Mouse (Mus musculus) G1E (cell line): Measurements from ENCODE around the gene Hps1. TPM values are rescaled to one million over a fixed set of nuclear protein-coding genes. Genes with fewer than 3 reads are reported as not detected.

ENCODE experiments used
- ATAC-seq: 2 replicates; pipeline ENCODE4 v1.8.0; 2016; ENCODE audit warnings: mild to moderate bottlenecking; ENCODE audit not compliant: insufficient number of reproducible peaks, poor library complexity, low FRiP score, severe bottlenecking; ENCODE audit errors: extremely low read depth
- DNase-seq: peaks from one replicate; pipeline ENCODE4 v3.0.0; 2012; ENCODE audit warnings: low spot score
- H3K27me3 ChIP-seq: 2 replicates; pipeline ENCODE4 v1.6.1; 2012; ENCODE audit warnings: mild to moderate bottlenecking, low read length, inconsistent platforms; ENCODE audit not compliant: insufficient read depth
- H3K36me3 ChIP-seq: replicated peaks from 2 replicates; pipeline ENCODE3; 2012; ENCODE audit warnings: mild to moderate bottlenecking, inconsistent platforms
- H3K4me1 ChIP-seq: 2 replicates; pipeline ENCODE4 v1.6.1; 2012; ENCODE audit warnings: low read depth, low read length, inconsistent platforms, mixed read lengths; ENCODE audit not compliant: insufficient read depth
- H3K4me3 ChIP-seq: 2 replicates; pipeline ENCODE4 v1.5.1; 2012; ENCODE audit warnings: low read depth, mild to moderate bottlenecking, inconsistent platforms, low read length, moderate library complexity, mixed read lengths
- H3K9me3 ChIP-seq: replicated peaks from 2 replicates; pipeline ENCODE4 v1.6.1; 2012; ENCODE audit warnings: inconsistent platforms
- CTCF ChIP-seq: IDR thresholded peaks from 2 replicates; pipeline ENCODE4 v1.5.1; 2012; ENCODE audit warnings: low read depth, low read length, inconsistent platforms, mixed read lengths
- GATA1 ChIP-seq: IDR thresholded peaks from 2 replicates; pipeline ENCODE4 v1.6.1; 2012; ENCODE audit warnings: borderline replicate concordance, low read length, inconsistent platforms, mixed read lengths
- GATA2 ChIP-seq: IDR thresholded peaks from 2 replicates; pipeline ENCODE4 v1.6.1; 2012; ENCODE audit warnings: low read depth, low read length, inconsistent platforms, borderline replicate concordance
- POLR2AphosphoS5 ChIP-seq: IDR thresholded peaks from 2 replicates; pipeline ENCODE4 v1.6.1; 2012; ENCODE audit warnings: low read depth, low read length, inconsistent platforms; ENCODE audit not compliant: insufficient replicate concordance
- TAL1 ChIP-seq: conservative IDR thresholded peaks from 2 replicates; pipeline ENCODE4 v1.6.1; 2012; ENCODE audit warnings: low read depth, low read length, inconsistent platforms, mixed read lengths
- polyA plus RNA-seq: library from polyadenylated mRNA; stranded (reverse); fragments of >175 nt; gene quantifications from 2 replicates; pipeline ENCODE4 v1.2.3, GENCODE M21; 2012
- total RNA-seq, 2 experiments: library from RNA; stranded (forward) in 1 of 2; stranded (reverse) in 1 of 2; fragments of 200-1000 nt in 1 of 2; fragments of >200 nt in 1 of 2; fragmentation: Nextera tagmentation in 1 of 2; gene quantifications; 2 replicates each; pipeline ENCODE4 v1.2.3; 2014 to 2017

Hps1 gene
- total and polyA plus RNA-seq, 3 experiments = 13.0 to 55.2 (median 22.4) TPM

DNA sequence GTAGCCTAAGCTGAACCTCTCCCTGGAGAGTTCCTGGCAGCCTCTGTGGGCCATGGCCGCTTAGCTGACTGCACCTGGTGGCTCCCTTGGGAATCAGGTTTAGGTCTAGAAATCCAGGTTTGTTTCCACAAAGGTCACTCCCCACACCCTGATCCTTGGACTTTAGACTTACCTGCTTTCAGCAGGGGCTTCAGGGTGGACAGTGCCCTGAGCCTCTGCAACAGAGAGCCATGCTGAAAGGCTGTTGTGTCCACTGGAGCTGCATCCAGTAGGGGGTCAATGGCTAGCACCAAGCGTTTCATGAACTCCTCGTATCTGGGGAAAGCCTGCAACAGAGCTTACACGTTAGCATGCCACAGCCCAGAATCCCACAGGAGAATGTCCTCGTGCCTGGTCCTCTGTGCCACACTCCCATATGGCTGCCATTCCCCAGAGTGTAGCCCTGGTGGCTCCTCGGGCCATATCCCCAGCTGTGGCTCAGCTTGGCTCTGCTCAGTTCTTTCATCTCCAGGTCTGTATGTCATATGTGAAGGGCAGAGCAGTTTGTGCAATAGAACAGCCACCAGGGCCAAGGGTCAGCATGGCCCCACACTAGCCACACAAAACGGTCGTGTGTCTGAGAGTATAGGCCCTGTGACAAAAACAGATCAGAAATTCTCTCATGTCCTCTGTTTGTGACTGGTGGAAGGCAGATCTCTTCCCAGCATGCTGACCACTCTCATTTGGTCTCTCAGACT lies 39.4 kb downstream of the Hps1 start:
- ATAC-seq (no peak), DNase-seq (no peak)
- no peak overlapping the region for H3K4me3 ChIP-seq
- H3K9me3 ChIP-seq = no peaks in the 10 kb centered on the region
- H3K4me1 ChIP-seq = peaks cover 8% of the 10 kb centered on the region
- H3K27me3 ChIP-seq = peaks cover 19% of the 10 kb centered on the region
- no peak for TF ChIP-seq GATA1
- TF ChIP-seq CTCF = no peak
- TF ChIP-seq GATA2 = no peak
- no peak for TF ChIP-seq POLR2AphosphoS5
- TF ChIP-seq TAL1 = no peak
- H3K36me3 ChIP-seq = peaks cover 6% of the 10 kb centered on the region

GRCm38 (mm10) chr19:42739734-42740133 lies 40.0 kb downstream of the Hps1 start:
- no peak for TF ChIP-seq CTCF
- no peak for TF ChIP-seq POLR2AphosphoS5
- no peak for TF ChIP-seq GATA1
- TF ChIP-seq TAL1 = no peak
- no peak for TF ChIP-seq GATA2
- Histone ChIP-seq H3K4me1 (peaks cover 8% of the 10 kb centered on the region), H3K36me3 (peaks cover 6% of the 10 kb centered on the region), H3K27me3 (peaks cover 21% of the 10 kb centered on the region), H3K9me3 (no peaks in the 10 kb centered on the region), H3K4me3 (no peak overlapping the region)
- DNase-seq (no peak), ATAC-seq (no peak)

DNA sequence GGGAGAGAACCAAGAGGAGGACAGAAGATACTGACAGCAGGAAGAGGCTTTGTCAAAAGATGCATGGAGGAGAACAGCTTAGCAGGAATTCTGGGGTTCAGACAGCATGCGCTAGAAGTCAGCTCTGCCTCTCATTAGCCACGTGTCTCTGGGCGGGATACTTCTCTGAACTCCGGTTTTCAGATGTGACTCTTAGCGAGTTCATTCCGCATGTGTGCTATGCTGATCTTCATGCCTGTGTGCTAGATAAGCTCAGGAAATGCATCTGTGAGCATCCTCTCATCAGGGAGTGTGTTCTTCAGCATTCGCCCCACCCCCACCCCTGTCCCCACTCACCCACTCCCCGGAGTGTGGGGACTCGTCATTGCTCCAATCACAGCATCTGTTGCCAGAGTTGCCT lies 42.0 kb downstream of the Hps1 start:
- Histone ChIP-seq H3K4me1 (peaks cover 8% of the 10 kb centered on the region), H3K4me3 (no peak overlapping the region), H3K9me3 (no peaks in the 10 kb centered on the region), H3K27me3 (peaks cover 20% of the 10 kb centered on the region), H3K36me3 (peaks cover 3% of the 10 kb centered on the region)
- no peak for DNase-seq
- ATAC-seq = no peak
- TF ChIP-seq POLR2AphosphoS5 = no peak
- TF ChIP-seq GATA1 = no peak
- no peak for TF ChIP-seq GATA2
- TF ChIP-seq TAL1 = no peak
- no peak for TF ChIP-seq CTCF

DNA sequence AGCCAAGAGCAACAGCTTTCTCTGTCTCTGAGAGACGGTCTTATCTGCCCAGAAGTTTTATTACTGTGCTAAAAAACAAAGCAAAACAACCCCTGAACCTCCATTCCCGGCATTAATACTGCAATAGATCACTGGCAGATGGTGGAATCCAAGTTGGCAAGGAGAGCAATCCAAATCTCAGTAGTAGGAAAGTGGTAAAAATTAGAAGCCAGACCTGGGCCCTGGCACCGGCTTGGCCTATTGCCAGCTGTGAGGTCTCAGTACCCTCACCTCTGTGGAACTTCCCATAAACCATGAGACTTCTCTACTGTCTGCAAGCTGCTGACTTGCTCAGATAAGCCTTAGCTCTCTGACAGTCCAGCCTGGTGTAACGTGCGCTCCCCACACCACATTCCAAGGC lies 44.8 kb downstream of the Hps1 start:
- ATAC-seq (no peak), DNase-seq (no peak)
- Histone ChIP-seq H3K4me3 (no peak overlapping the region), H3K9me3 (no peaks in the 10 kb centered on the region), H3K27me3 (peaks cover 15% of the 10 kb centered on the region), H3K4me1 (peaks cover 3% of the 10 kb centered on the region), H3K36me3 (no peaks in the 10 kb centered on the region)
- TF ChIP-seq GATA1 (no peak), TAL1 (no peak), CTCF (no peak), POLR2AphosphoS5 (no peak)

DNA sequence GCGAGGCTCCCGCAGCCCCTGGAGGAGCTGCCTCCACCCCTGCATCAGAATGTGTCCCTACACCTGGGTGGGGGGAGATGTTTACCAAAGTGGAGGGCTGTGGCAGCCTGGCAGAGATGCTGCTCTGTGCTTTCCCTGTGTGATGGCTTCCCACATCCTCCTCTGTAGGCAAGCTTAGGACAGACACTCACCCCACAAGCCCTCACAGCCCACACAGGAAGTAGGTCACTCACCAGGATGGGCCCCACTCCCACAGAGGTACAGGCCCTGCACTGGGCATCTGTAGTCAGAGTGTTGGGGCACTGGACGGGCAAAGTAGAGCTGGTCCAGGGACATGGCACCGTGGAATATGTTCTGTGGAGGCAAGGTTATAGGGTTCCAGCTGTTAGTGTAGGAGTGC lies 52.4 kb downstream of the Hps1 start:
- Histone ChIP-seq H3K4me1 (no peaks in the 10 kb centered on the region), H3K36me3 (no peaks in the 10 kb centered on the region), H3K27me3 (peaks cover 19% of the 10 kb centered on the region), H3K4me3 (no peak overlapping the region), H3K9me3 (no peaks in the 10 kb centered on the region)
- TF ChIP-seq TAL1 (no peak), GATA1 (no peak), CTCF (no peak), POLR2AphosphoS5 (no peak), GATA2 (no peak)
- ATAC-seq = no peak
- no peak for DNase-seq

- no peaks in the 10 kb centered on the region for H3K36me3 ChIP-seq
- no peaks in the 10 kb centered on the region for H3K9me3 ChIP-seq
- TF ChIP-seq GATA1 (no peak), POLR2AphosphoS5 (no peak), GATA2 (no peak), TAL1 (no peak), CTCF (no peak)
- H3K4me1 ChIP-seq = no peaks in the 10 kb centered on the region
- DNase-seq (no peak), ATAC-seq (no peak)
- H3K27me3 ChIP-seq = peaks cover 22% of the 10 kb centered on the region
- H3K4me3 ChIP-seq = no peak overlapping the region
Observed at GRCm38 (mm10) chr19:42726766-42727165, 53.0 kb downstream of the Hps1 start.
